Mouse (Mus musculus) MEL (cell line): ENCODE results near the gene Tor1a. TPM values are rescaled to one million over a fixed set of nuclear protein-coding genes. Genes with fewer than 3 reads are reported as not detected.

Experiments
- DNase-seq: peaks from one replicate; pipeline ENCODE4 v3.0.0; 2011; ENCODE audit warnings: low read depth, low spot score
- H3K27ac ChIP-seq: 2 replicates; pipeline ENCODE4 v1.5.1; 2012; ENCODE audit warnings: low read depth, mild to moderate bottlenecking, control low read depth, low read length, moderate library complexity; ENCODE audit not compliant: control insufficient read depth
- H3K27me3 ChIP-seq, 2 experiments: fragments of 150-350 bp in 1 of 2; sonication (generic) in 1 of 2; 2 replicates each; pipeline ENCODE4 v1.6.1; 2012; ENCODE audit warnings: low read length in 2 of 2, mild to moderate bottlenecking in 2 of 2, improper control_type of control experiment in 1 of 2, moderate library complexity in 1 of 2; ENCODE audit not compliant: insufficient read depth in 2 of 2, control insufficient read depth in 1 of 2
- H3K36me3 ChIP-seq, 2 experiments: 2 replicates each; pipeline ENCODE4 v1.6.1; 2012 to 2014; ENCODE audit warnings: low read length in 2 of 2, improper control_type of control experiment in 1 of 2, inconsistent platforms in 1 of 2, mild to moderate bottlenecking in 1 of 2; ENCODE audit not compliant: insufficient read depth in 2 of 2, control insufficient read depth in 1 of 2
- H3K4me1 ChIP-seq, 2 experiments: fragments of 150-350 bp in 1 of 2; sonication (generic) in 1 of 2; 2 replicates each; pipeline ENCODE4 v1.6.1; 2012; ENCODE audit warnings: low read length in 2 of 2, improper control_type of control experiment in 1 of 2, mild to moderate bottlenecking in 1 of 2; ENCODE audit not compliant: insufficient read depth in 2 of 2, control insufficient read depth in 1 of 2
- H3K4me3 ChIP-seq, 2 experiments: fragments of 150-350 bp in 1 of 2; sonication (generic) in 1 of 2; 2 replicates each; pipeline ENCODE4 v1.5.1; 2012; ENCODE audit warnings: low read depth in 2 of 2, low read length in 2 of 2, mild to moderate bottlenecking in 2 of 2, moderate library complexity in 2 of 2, control low read depth in 1 of 2, improper control_type of control experiment in 1 of 2; ENCODE audit not compliant: control insufficient read depth in 1 of 2, insufficient read depth in 1 of 2
- H3K79me2 ChIP-seq: 2 replicates; pipeline ENCODE4 v1.6.1; 2012; ENCODE audit warnings: mild to moderate bottlenecking, low read length, moderate library complexity; ENCODE audit not compliant: control insufficient read depth, poor library complexity, insufficient read depth
- H3K9ac ChIP-seq: 2 replicates; pipeline ENCODE4 v1.6.1; 2012; ENCODE audit warnings: low read depth, mild to moderate bottlenecking, control low read depth, low read length, moderate library complexity; ENCODE audit not compliant: control insufficient read depth, poor library complexity, severe bottlenecking
- H3K9me3 ChIP-seq: fragments of 150-350 bp; sonication (generic); replicated peaks from 2 replicates; pipeline ENCODE4 v1.6.1; 2012; ENCODE audit warnings: mild to moderate bottlenecking, low read length, improper control_type of control experiment, moderate library complexity; ENCODE audit not compliant: insufficient read depth
- BHLHE40 ChIP-seq: IDR thresholded peaks from 2 replicates; pipeline ENCODE4 v1.6.1; 2012; ENCODE audit warnings: low read depth, mild to moderate bottlenecking, inconsistent platforms, low read length, improper control_type of control experiment, borderline replicate concordance
- ETS1 ChIP-seq: IDR thresholded peaks from 2 replicates; pipeline ENCODE4 v1.6.1; 2012; ENCODE audit warnings: low read depth, mild to moderate bottlenecking, inconsistent platforms, low read length, improper control_type of control experiment, moderate library complexity
- GABPA ChIP-seq: IDR thresholded peaks from 2 replicates; pipeline ENCODE4 v1.6.1; 2012; ENCODE audit warnings: low read depth, mild to moderate bottlenecking, inconsistent platforms, low read length, improper control_type of control experiment, moderate library complexity
- JUND ChIP-seq: IDR thresholded peaks from 2 replicates; pipeline ENCODE4 v1.6.1; 2011; ENCODE audit warnings: low read depth, mild to moderate bottlenecking, improper control_type of control experiment, low read length
- KAT2A ChIP-seq: conservative IDR thresholded peaks from 2 replicates; pipeline ENCODE4 v1.6.1; 2012; ENCODE audit warnings: low read depth, low read length, improper control_type of control experiment, inconsistent platforms
- MAX ChIP-seq: IDR thresholded peaks from 2 replicates; pipeline ENCODE4 v1.6.1; 2011; ENCODE audit warnings: low read length, improper control_type of control experiment
- MEF2A ChIP-seq: IDR thresholded peaks from 2 replicates; pipeline ENCODE4 v1.6.1; 2014; ENCODE audit warnings: low read depth, mild to moderate bottlenecking, inconsistent platforms, low read length, improper control_type of control experiment; ENCODE audit not compliant: poor library complexity, insufficient replicate concordance, severe bottlenecking; ENCODE audit errors: extremely low read depth
- MYB ChIP-seq: IDR thresholded peaks from 2 replicates; pipeline ENCODE4 v1.6.1; 2011; ENCODE audit warnings: mild to moderate bottlenecking, low read depth, low read length, improper control_type of control experiment
- MYC ChIP-seq: IDR thresholded peaks from 2 replicates; pipeline ENCODE4 v1.6.1; 2011; ENCODE audit warnings: low read depth, mild to moderate bottlenecking, low read length, improper control_type of control experiment, moderate library complexity
- NELFE ChIP-seq: IDR thresholded peaks from 2 replicates; pipeline ENCODE4 v1.6.1; 2011; ENCODE audit warnings: low read depth, low read length, improper control_type of control experiment
- POLR2A ChIP-seq, 2 experiments: IDR thresholded peaks; 2 replicates each; pipeline ENCODE4 v1.6.1; 2011 to 2012; ENCODE audit warnings: low read length in 2 of 2, mild to moderate bottlenecking in 2 of 2, control low read depth in 1 of 2, improper control_type of control experiment in 1 of 2, low read depth in 1 of 2, moderate library complexity in 1 of 2; ENCODE audit not compliant: control insufficient read depth in 1 of 2, insufficient read depth in 1 of 2, poor library complexity in 1 of 2
- POLR2AphosphoS2 ChIP-seq: IDR thresholded peaks from 2 replicates; pipeline ENCODE4 v1.6.1; 2011; ENCODE audit warnings: low read length, improper control_type of control experiment
- SIN3A ChIP-seq: IDR thresholded peaks from 2 replicates; pipeline ENCODE4 v1.6.1; 2012; ENCODE audit warnings: low read length, improper control_type of control experiment, inconsistent platforms
- TBP ChIP-seq: IDR thresholded peaks from 2 replicates; pipeline ENCODE4 v1.8.0; 2011; ENCODE audit warnings: low read depth, low read length, improper control_type of control experiment
- TCF12 ChIP-seq: IDR thresholded peaks from 2 replicates; pipeline ENCODE4 v1.6.1; 2014; ENCODE audit warnings: low read depth, mild to moderate bottlenecking, inconsistent platforms, low read length, improper control_type of control experiment, moderate library complexity
- UBTF ChIP-seq: IDR thresholded peaks from 2 replicates; pipeline ENCODE4 v1.6.1; 2012; ENCODE audit warnings: low read depth, mild to moderate bottlenecking, inconsistent platforms, low read length, improper control_type of control experiment, moderate library complexity, borderline replicate concordance; ENCODE audit not compliant: insufficient read depth
- USF1 ChIP-seq: IDR thresholded peaks from 2 replicates; pipeline ENCODE4 v1.6.1; 2014; ENCODE audit warnings: low read depth, mild to moderate bottlenecking, inconsistent platforms, low read length, improper control_type of control experiment, moderate library complexity
- USF2 ChIP-seq, 2 experiments: IDR thresholded peaks; 2 replicates each; pipeline ENCODE4 v1.6.1; 2011 to 2012; ENCODE audit warnings: improper control_type of control experiment in 2 of 2, low read length in 2 of 2, borderline replicate concordance in 1 of 2, inconsistent platforms in 1 of 2, low read depth in 1 of 2, mild to moderate bottlenecking in 1 of 2; ENCODE audit not compliant: insufficient read depth in 1 of 2
- ZKSCAN1 ChIP-seq: IDR thresholded peaks from 2 replicates; pipeline ENCODE4 v1.6.1; 2012; ENCODE audit warnings: low read depth, mild to moderate bottlenecking, inconsistent platforms, low read length, improper control_type of control experiment, moderate library complexity
- ZMIZ1 ChIP-seq: IDR thresholded peaks from 2 replicates; pipeline ENCODE4 v1.6.1; 2012; ENCODE audit warnings: low read depth, mild to moderate bottlenecking, inconsistent platforms, low read length, improper control_type of control experiment, moderate library complexity
- ZNF384 ChIP-seq: IDR thresholded peaks from 2 replicates; pipeline ENCODE4 v1.6.1; 2012; ENCODE audit warnings: low read depth, mild to moderate bottlenecking, inconsistent platforms, low read length, improper control_type of control experiment
- polyA plus RNA-seq, 2 experiments: library from polyadenylated mRNA; stranded (reverse) in 1 of 2; unstranded in 1 of 2; fragments of >175 nt in 1 of 2; fragments of >200 nt in 1 of 2; gene quantifications; 2 replicates each; pipeline versions ENCODE4 v1.2.1 to v1.2.4; 2012; ENCODE audit warnings: low replicate concordance in 2 of 2, low read depth in 1 of 2; ENCODE audit not compliant: insufficient read length in 2 of 2, insufficient read depth in 1 of 2, missing spikeins in 1 of 2
- total RNA-seq: library from RNA; depleted of rRNA; stranded (reverse); fragments of 300-350 nt; gene quantifications from 2 replicates; pipeline ENCODE4 v1.2.3, GENCODE M21; 2012

Tor1a gene
- total and polyA plus RNA-seq, 3 experiments, result 55.6 to 60.1 TPM; not detected in 1

GRCm38 (mm10) chr2:31005453-31005852 lies 37.7 kb upstream of the Tor1a start (continued):
- TF ChIP-seq USF2 (IDR thresholded peaks at IDR 0.05; ENCODE audit: borderline replicate concordance in 1 of 2, insufficient read depth in 1 of 2, low read depth in 1 of 2, low read length in 2 of 2), result no peak
- no peak for TF ChIP-seq UBTF
- no peak for TF ChIP-seq POLR2A (IDR thresholded peaks at IDR 0.05; ENCODE audit: control insufficient read depth in 1 of 2, insufficient read depth in 1 of 2, low read depth in 1 of 2, low read length in 2 of 2, poor library complexity in 1 of 2)
- peak; percentile 73 for TF ChIP-seq ETS1
- peak; percentile 76; the same call in 1 of the 2 replicates for TF ChIP-seq MEF2A
- no peak for TF ChIP-seq ZKSCAN1
- no peak for TF ChIP-seq GABPA

- Histone ChIP-seq H3K9me3 (no peaks in the 10 kb centered on the region), H3K9ac (no peak overlapping the region), H3K79me2 (peaks cover 3% of the 10 kb centered on the region; the same call in 1 of the 2 replicates), H3K4me1 (peaks cover 15 to 21% of the 10 kb centered on the region in 2 experiments), H3K36me3 (peaks cover 0 to 9% of the 10 kb centered on the region in 2 experiments; a peak in 2 of 4 replicates), H3K4me3 (no peak overlapping the region), H3K27me3 (no peaks in the 10 kb centered on the region), H3K27ac (no peak overlapping the region)
- DNase-seq, result no peak
- no peak for TF ChIP-seq KAT2A
- no peak for TF ChIP-seq MAX
- TF ChIP-seq POLR2A (IDR thresholded peaks at IDR 0.05; ENCODE audit: control insufficient read depth in 1 of 2, insufficient read depth in 1 of 2, low read depth in 1 of 2, low read length in 2 of 2, poor library complexity in 1 of 2), result no peak
- no peak for TF ChIP-seq ZKSCAN1
- TF ChIP-seq SIN3A, result no peak
These were observed 35.1 kb upstream of the Tor1a start for GRCm38 (mm10) chr2:31002857-31003256.

- DNase-seq, result no peak
- H3K4me1 ChIP-seq, result no peaks in the 10 kb centered on the region
- no peaks in the 10 kb centered on the region for H3K79me2 ChIP-seq
- H3K4me3 ChIP-seq, result no peak overlapping the region
- no peaks in the 10 kb centered on the region for H3K36me3 ChIP-seq
- H3K27ac ChIP-seq, result no peak overlapping the region
- no peak overlapping the region for H3K9ac ChIP-seq
- H3K27me3 ChIP-seq, result no peaks in the 10 kb centered on the region
- TF ChIP-seq JUND, result no peak
- no peak for TF ChIP-seq NELFE
- TF ChIP-seq ZMIZ1, result no peak
- TF ChIP-seq POLR2AphosphoS2, result no peak
- no peak for TF ChIP-seq BHLHE40
- TF ChIP-seq MYB, result no peak
- no peak for TF ChIP-seq MYC
- TF ChIP-seq TBP, result no peak
- no peak for TF ChIP-seq USF1
- TF ChIP-seq TCF12, result no peak
- TF ChIP-seq ZNF384, result no peak
- no peak for TF ChIP-seq MAX
- no peaks in the 10 kb centered on the region for H3K9me3 ChIP-seq
These were observed 30.9 kb upstream of the Tor1a start for GRCm38 (mm10) chr2:30998443-30999260.
